Mouse (Mus musculus): ENCODE measurements around the gene Dedd.
A peak's percentile ranks its signal among the peaks of the same experiment; 100 is the strongest.

DNA sequence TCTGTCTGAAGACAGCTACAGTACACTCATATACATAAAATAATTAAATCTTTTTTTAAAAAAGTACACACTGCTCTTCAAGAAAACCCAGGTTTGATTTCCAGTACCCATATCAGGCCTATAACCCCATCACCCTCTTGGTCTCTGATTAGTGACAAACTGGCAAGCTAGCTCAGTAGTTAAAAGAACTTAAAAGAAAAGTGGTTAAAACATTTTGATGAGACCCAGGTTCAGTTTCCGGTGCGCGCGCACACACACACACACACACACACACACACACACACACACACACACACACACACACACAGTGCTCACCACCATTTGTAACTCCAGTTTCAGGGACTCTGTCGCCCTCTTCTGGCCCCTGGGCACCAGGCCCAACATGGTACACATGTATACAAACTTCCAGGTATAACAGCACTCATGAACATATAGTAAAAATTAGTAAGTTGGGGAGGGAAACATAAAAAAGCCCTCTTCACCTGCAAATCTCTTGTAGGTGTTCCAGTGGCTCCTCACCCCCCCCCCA lies 26.9 kb downstream of the Dedd start:
- TF ChIP-seq CTCF (IDR thresholded peaks at IDR 0.05; ENCODE audit: low read depth), result peak; percentile 84
- TF ChIP-seq EP300 (IDR thresholded peaks at IDR 0.05; ENCODE audit: low read depth), result no peak
